Mouse (Mus musculus): Measurements from ENCODE around the gene Lrrc26.

Gene Lrrc26

GRCm38 (mm10) chr2:25298046-25298445, 8.3 kb downstream of the Lrrc26 start:
- DNase-seq (ENCODE audit: low read depth) = no peak

- no peak for DNase-seq (ENCODE audit: low read depth)
Measured at GRCm38 (mm10) chr2:25303452-25303851, 13.7 kb downstream of the Lrrc26 start.

DNA sequence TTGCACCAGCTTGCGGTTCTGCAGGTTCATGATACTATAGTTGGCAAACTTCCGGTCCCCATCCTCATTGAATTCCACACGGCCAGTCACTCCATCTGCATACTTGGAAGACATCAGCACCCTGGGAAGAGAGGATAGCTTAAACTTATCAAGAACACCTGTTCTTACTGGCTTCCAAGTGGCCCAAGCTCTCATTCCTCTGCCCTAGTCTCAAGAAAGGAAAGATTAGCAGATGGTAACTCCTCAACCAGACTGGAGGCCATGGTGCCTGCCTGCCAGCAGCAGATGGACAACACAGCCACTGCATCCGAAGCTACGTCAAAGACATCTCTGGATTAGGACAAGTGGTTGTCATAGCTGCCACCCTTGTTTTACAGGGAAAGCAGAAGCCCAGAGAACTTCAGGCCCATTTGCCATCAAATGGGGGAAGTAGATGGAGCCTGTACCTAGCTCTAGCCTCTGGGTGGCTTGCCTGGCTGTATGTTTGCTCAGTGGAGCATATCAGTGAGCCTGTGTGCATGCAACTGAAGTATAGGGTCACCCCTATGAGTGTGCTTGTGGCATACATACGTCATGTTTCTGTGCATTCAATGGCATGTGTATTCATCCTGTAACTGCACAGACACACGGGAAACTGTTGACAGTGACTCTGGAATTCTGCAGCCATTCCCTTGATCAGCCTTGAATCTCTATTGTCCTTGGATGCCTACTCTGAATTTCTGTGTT, 14.4 kb downstream of the Lrrc26 start:
- no peak for DNase-seq (ENCODE audit: low read depth)

- DNase-seq (ENCODE audit: low read depth) = peak; percentile 33
Measured at GRCm38 (mm10) chr2:25304657-25305541, 15.2 kb downstream of the Lrrc26 start.

DNA sequence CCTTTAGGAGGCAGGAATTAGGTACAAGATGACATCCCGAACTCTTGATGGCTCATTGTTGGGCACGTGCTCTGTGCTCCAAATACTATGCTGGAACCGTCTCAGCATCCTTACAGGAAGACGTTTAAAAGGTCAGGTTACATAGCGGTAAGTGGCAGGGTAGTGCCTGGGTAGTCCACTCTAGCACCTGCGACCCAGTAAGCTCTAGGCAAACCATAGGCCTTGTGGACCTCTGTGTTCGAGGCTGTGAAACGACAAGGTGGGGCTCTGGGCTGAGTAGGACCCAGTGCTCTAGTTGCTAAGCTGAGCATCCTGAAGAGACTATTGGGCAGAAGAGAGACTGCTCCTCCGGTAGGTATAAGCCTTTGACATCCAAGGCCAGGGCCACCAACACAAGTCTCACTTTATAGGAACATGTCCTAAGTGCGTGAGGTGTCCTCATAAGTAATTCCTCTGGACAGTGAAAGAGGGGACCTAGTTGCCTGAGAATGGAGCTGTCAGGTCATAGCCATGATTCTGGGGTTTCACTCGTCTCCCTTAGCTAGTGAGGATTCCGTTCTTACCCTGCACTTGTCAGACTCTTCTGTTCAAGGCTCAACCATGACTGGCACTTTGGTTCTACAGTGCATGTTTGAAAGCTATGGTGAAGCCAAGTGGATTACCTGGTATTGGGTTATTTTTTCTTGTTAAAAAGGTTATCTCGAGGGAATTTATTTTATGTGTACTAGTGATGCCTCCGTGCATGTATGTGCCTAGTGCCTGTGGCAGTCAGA, 16.1 kb downstream of the Lrrc26 start:
- DNase-seq (ENCODE audit: low read depth) = no peak

DNA sequence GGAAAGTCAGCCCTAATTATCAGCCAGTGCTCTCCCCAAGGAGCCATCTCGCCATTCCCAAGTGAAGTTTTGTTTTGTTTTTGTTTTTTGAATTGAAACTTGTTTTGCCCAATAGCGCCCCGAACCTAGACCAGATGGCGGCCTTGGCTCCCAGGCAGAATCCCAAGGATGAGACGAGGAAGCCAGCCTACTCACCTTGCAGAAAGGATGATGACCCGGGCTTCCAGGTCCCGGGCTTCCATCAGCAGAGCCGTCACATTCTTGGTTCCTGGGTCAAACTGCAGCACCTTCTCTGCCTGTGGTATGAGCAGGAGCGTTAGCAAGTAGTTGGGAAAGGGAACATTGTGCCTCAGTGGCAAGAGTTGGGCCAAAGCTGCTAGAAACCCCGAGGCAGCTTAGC, 20.5 kb downstream of the Lrrc26 start:
- DNase-seq (ENCODE audit: low read depth) = no peak

DNA sequence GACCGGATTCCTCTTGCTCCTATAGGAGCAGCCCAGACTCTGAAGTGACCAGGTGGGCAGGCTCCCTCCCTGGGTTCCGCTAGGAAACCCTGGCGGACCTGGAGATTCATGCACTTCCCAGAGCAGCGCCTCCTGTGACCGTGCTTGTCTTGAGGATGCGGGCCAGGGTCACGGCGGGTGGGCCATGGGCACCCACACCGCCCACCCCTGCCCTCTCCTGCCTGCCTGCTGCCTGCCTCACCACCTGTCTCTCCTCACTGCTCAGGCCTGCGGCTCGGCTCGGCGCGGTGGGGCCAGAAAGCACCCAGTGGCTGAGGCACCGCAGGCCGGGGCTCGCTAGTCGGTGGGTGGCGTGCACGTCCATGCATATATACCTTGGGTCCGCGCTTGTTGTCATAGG, 21.3 kb downstream of the Lrrc26 start:
- no peak for DNase-seq (ENCODE audit: low read depth)

- DNase-seq (ENCODE audit: low read depth) = no peak
Measured at GRCm38 (mm10) chr2:25311491-25311891, 21.8 kb downstream of the Lrrc26 start.

DNA sequence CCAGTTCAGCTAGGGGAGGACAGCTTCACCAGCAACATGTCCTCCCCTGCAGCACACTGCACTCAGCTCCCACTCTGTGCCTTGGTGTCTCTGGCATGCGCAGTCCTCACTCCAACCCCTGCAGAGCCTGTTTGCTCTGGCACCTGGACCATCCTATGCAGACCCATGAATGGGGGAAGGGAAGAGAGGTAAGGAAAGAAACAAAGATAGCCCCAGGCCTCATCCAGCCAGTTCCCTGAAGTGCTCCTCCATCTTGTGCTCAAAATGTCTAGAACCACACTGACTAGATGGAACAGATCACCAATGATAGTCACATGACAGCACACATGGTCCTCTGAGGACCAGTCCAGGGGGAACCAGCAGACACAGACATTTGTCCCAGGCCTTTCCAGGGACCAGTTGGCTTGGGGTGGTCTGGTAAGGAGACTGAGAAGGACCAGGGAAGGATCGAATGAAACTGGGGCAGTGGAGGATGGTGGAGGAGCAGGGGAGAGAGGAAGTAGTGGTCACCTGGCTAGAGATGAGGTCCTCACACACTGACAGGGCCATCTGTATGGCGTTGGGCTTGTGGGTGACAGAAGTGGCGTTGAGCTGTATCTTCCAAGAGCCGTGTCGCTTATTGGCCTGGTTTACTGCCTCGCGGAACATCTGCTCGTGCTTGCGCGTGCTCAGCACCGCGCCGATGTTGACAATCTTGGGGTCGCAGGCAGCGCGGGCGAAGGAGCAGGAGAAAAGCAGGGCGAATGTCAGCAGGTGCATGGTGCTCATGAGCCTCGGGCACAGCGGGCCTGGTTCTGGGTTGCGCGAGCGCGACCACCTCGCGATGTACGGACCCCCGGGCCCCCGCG, 28.6 kb downstream of the Lrrc26 start:
- DNase-seq (ENCODE audit: low read depth) = no peak

DNA sequence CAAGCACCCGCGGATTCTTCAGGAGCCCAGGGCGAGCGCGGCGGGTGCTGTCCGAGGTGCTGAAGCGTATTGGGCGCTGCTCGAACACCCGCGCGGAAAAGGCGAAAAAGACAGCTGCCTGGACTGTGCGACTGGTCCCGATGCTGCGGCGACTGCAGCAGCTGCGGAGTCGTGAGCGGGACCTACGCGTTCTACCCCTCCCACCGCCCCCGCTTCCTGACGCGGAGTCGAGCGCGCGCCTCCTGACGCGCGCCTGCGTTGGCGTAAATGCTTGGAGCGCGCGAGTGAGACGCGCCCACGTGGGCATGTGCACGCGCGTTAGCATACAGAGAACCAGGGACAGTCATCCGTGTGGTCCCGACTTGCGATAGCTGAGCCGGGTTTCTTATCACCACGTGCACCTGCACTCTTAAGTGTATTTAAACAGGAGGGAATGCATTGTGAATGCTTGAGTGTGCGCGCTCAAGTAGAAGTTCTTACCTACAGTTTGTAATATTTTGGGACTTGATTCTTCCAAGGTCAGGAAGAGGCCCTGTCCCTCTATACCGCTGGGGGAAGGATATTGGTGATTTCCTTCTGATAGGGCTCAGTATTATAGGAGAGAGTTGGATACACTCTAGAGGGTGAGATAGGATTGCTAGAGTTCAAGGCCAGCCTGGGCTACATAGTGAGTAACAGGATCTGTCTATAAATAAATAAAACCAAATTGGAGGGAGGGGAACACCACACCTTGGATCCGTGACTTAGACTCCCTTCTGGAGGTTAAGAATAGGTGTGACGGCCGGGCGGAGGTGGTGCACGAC, 29.5 kb downstream of the Lrrc26 start, which contains the start of gene Grin1:
TSS of gene Grin1 (minus strand) at position 217 of the 803 bp plus-strand sequence.
- peak; percentile 66 for DNase-seq (ENCODE audit: low read depth)

DNA sequence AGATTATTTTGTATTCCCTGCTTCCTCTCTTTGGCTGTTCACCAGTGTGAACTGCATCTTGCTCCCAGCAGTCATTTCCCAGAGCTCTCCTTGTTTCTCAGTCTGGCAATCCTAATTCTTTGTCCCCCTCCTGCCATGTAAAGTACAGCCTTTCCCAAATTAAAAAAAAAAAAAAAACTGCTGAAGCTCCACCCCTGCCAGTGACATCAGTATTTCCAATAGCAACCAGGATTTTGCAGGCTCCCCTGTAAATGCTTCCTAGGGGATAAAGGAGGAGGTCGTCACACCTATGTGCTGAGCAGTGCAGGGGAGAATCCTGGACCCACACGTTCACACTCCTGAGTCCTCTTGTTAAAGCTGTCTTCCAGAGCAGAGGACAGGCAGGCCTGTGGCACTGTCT, 30.4 kb downstream of the Lrrc26 start:
- DNase-seq (ENCODE audit: low read depth) = no peak

DNA sequence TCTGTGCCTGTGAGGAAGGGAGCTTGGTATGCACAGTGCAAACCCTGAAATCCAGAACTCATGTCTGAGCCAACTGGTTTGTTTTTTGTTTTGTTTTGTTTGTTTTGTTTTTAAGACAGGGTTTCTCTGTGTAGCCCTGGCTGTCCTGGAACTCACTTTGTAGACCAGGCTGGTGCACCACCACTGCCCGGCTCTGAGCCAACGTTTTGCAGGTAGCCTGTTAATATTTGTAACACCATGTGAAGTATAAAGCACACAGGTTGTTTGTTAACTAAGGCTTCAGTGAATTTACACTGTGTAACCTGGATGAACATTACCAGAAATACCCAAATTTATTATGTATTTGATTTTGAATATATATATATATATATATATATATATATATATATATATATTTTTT, 36.3 kb downstream of the Lrrc26 start:
- DNase-seq (ENCODE audit: low read depth) = no peak

- peak; percentile 35 for DNase-seq (ENCODE audit: low read depth)
Measured at GRCm38 (mm10) chr2:25328440-25328839, 38.7 kb downstream of the Lrrc26 start.

DNA sequence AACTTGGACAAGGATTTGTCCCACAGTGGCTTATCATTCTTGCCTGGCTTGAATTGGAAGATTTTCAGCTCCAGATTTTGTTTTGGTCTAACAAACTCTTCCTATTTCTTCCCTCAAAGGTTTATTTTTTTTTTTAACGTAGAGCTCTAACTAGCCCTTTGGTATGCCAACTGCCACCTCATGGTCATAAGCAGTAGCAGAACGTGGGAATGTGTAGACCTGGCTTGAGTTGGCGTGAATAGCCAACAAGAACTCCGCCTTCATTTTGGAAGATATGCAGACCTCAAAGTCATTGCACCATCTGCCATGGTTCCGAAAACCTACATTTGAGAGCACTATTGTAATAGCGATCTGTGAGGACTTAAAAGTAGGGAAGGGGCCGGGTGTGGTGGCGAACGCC, 41.8 kb downstream of the Lrrc26 start:
- DNase-seq (ENCODE audit: low read depth) = peak; percentile 24

DNA sequence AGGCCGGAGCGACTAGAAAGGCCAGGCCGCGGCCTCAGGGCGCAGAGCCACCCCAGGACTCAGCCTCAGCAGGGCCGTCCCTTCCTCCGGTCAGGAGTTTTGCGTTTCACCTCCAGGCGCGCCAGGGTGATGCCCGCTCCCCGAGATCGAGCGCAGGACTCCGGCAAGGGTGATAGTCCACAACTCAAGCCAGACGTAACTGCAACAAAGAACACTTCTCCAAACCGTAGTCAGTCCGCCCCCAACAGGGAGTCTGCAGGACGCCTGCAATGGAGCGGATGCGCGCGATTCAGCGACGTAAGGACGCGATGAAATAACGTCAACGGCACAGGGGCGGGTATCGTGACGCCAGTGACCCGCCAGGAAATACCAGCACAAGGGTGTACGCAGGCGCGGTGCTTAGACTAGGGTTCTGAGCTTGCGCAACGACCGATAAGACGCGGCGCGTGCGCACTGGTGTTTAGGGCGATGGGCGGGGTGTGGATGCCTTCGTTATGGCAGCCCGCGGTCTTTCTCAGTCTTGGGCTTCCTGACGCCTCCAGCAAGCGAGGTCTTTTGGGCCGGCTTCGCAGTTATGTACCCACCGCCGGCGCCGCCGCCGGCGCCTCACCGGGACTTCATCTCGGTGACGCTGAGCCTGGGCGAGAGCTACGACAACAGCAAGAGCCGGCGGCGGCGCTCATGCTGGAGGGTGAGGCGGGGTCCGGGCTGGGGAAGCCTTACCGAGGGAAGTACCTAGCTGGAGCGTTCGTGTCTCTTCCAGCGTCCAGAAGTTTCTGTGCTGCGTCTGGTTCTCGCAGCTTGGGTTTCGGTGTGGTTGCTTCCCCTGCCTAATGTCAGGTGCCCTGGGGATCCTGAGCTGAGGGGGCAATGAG, 42.8 kb downstream of the Lrrc26 start, which contains the start of gene Man1b1:
TSS of gene Man1b1 (plus strand) at position 53 of the 875 bp plus-strand sequence.
- peak; percentile 100 for DNase-seq (ENCODE audit: low read depth)

GRCm38 (mm10) chr2:25333569-25333968, 43.9 kb downstream of the Lrrc26 start:
- DNase-seq (ENCODE audit: low read depth) = no peak

DNA sequence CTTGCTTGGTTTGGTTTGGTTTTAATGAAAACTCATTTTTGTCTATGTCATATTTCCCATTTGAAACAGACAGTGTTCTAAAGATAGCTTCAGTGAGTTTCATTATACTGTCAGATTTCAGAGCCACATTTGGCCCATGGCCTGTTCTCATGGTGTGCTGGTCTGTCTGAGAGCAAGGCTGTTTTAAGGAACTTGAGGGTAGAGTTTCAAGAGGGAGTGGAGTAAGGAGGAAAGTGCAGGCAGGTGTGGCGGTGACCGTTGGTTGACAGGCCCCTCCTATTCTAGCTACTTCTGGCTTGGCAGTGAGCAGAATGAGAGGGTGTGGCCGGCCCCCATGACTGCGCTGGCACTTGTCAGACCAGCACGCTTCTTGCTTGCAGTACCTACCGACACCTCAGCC, 48.6 kb downstream of the Lrrc26 start:
- no peak for DNase-seq (ENCODE audit: low read depth)

Measured in naive thymus-derived CD4-positive, alpha-beta T cell, adult 2 months (primary cell).